Mouse (Mus musculus): Measurements from ENCODE around the gene Slc13a2.
A peak's percentile ranks its signal among the peaks of the same experiment; 100 is the strongest.

Slc13a2 gene

DNA sequence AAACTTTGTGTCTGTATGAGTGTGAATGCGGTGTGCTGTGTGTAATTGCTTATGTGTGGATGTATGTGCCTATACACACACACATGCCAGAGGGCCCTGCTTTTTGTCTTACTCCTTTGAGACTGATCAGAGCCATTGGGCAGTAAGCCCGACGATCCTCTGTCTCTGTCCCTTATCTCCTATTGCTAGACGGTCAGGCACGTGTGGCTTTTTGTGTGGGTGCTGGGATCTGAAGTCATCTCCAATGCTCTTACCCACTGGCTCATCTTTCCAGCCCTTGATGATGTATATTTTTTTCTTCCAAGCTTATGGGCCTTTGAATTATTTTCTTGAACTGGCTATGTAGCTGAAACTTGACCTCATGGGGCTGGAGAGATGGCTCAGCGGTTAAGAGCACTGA, 67.1 kb downstream of the Slc13a2 start:
- no peak for DNase-seq (ENCODE audit: low spot score in 2 of 2)

DNA sequence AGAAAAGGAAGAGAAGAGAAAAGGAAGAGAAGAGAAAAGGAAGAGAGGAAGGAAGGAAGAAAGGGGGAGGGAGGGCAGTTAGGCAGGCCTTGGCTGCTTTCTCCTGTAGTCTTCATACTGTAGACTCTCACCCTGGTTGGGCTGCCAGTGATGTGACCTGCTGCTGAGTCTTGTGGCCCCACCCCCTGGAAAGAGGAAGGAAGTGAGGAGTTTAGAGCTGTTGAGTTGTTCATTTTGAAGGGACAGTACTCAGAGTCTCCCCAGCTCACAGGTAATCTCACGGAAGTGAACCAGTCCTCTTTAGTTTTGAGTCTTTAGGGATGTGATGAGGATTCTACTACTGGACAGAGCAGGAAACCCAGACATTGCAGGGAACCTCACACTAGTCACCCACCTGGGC, 68.9 kb downstream of the Slc13a2 start:
- peak in 1 of 2 experiments; percentile 56 for DNase-seq (ENCODE audit: low spot score in 2 of 2)

DNA sequence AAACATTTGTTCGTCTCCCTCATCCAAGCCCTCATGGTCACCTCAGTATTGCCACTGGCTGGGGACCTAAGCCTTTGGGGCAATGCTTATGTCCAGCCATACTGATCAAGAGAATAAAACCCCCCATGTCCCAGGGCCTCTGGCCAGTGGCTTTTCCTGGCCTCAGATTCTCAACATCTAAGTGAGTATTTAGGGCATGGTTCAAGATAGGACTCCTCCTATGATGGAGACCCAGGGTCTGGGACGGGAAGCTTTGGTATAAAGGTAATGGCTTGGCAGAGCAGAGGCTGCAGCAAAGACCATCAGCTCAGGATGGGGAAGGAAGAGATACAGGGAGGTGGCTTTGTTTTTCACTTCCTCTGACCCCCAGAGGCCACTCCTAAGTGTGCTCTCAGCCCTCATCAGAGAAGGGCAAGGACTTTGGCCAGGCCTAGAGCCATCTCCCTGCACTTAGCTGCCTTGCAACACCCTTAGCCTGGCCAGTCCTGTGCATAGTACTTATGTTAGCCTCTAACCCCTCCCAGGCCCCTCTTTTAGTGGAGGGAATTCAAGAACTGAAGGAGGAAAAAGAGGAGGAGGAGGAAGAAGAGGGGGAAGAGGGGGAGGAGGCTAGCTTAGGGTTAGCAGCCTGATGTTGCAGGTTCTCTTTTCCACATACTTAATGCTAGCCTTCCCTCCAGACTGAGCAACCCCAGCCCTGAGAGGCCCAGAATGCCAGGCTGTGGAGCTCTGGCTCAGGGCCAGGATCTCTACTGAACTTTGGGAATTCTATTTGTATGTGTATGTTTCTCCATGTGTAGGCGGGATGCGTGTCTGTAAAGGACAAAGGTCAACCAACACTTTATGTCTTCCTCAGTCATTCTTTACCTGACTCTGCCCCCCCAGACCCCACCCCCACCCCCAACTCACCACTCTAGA, 72.3 kb downstream of the Slc13a2 start:
- DNase-seq (ENCODE audit: low spot score in 2 of 2): peak in 1 of 2 experiments; percentile 27

DNA sequence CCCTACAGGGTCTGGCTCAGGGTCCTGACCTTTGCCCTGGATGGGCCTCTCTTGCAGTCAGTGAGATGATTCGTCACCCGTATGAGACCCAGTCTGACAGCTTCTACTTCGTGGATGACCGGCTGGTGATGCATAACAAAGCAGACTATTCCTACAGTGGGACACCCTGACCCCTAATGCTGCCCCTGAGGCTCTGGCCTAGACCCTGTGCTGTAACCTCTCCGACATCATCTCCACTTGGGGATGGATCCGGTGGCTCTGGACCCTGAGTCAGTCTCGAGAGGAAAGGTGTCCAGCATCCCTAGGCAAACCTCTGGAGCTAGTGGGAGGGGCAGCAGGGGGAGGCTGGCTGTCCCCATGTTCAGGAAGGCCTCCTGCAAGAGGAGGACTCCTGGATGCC, 73.5 kb downstream of the Slc13a2 start:
- DNase-seq (ENCODE audit: low spot score in 2 of 2): no peak

DNA sequence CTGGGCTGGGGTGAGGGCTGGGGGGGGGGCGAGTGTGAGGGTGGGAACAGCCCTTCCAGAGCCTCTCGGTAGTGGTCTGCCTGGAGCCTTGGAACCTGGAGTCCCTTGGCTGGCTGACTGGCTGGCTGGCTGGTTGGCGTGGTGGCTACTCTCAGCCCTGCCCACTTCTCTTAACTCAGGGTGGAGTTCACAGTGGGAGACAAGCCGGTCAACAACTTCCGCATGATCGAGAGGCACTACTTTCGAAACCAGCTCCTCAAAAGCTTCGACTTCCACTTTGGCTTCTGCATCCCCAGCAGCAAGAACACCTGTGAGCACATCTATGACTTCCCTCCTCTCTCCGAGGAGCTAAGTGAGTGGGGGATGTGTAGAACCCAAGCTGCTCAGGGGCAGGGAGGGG, 74.1 kb downstream of the Slc13a2 start:
- peak; percentile 37 to 67 for DNase-seq (ENCODE audit: low spot score in 2 of 2)

Measured in spleen, postnatal 4 days (tissue).